ENCODE assay signal across 20 mouse cellular contexts in the genomic region with DNA sequence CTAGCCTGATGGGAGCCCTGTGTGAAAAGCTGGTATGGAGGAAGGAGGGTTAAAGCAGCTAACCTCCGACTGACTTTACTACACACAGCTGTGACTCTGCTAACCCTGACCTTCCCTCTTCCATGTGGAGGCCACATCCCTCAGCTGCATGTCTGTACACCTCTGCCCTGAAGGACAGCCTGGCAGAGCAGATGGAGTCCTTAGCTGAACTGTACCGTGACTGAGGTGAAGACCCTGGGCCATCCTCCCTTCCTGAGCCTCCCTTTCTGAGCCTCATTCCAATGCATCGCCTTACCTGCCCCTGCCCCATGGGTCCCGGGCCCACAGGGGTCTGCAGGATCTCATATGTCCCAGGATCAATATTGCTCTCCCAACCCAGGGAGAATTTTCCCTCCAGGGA. TPM values are rescaled to one million over a fixed set of nuclear protein-coding genes. Genes with fewer than 3 reads are reported as not detected.
DNase-seq lines count a peak whose midpoint lies in the region; ATAC-seq lines count a peak whose summit lies in the region.
"Had no signal": no experiment of that assay in that cellular context is flagged by ENCODE, and none has a peak within 500 bp of the region (broad histone marks: within the 10 kb centered on the region; RNA-seq: fewer than 3 reads in every experiment).

No protein-coding gene starts in this region.

- no peak overlapping the region for H3K27ac ChIP-seq in kidney, embryonic 14.5 days (ENCODE audit: low read depth, low read length)
- H3K27ac ChIP-seq in midbrain, embryonic 13.5 days = peak overlapping the region; percentile 68
- H3K27ac ChIP-seq in midbrain, embryonic 11.5 days (ENCODE audit: low read depth, low read length) = no peak overlapping the region
- peak overlapping the region; percentile 33; the same call in 1 of the 2 replicates for H3K27ac ChIP-seq in hindbrain, embryonic 14.5 days
- H3K27ac ChIP-seq: embryonic facial prominence, embryonic 15.5 days; limb, embryonic 15.5 days; liver, embryonic 15.5 days; stomach, embryonic 15.5 days had no signal

- H3K4me1 ChIP-seq in kidney, embryonic 14.5 days (ENCODE audit: control insufficient read depth, insufficient read depth, low read length) = peaks cover 14% of the 10 kb centered on the region; the same call in 1 of the 2 replicates
- H3K4me1 ChIP-seq in midbrain, embryonic 13.5 days (replicated peaks) = peaks cover 57% of the 10 kb centered on the region
- peaks cover 36% of the 10 kb centered on the region for H3K4me1 ChIP-seq in midbrain, embryonic 11.5 days (ENCODE audit: control insufficient read depth, insufficient read depth, low read length)
- peaks cover 10% of the 10 kb centered on the region; the same call in 1 of the 2 replicates for H3K4me1 ChIP-seq in hindbrain, embryonic 14.5 days (replicated peaks; ENCODE audit: control insufficient read depth, insufficient read depth, low read length)
- H3K4me1 ChIP-seq: embryonic facial prominence, embryonic 15.5 days; limb, embryonic 15.5 days; liver, embryonic 15.5 days; stomach, embryonic 15.5 days had no signal

- H3K4me2 ChIP-seq in kidney, embryonic 14.5 days (replicated peaks; ENCODE audit: low read depth, low read length) = no peak overlapping the region
- H3K4me2 ChIP-seq in midbrain, embryonic 13.5 days (replicated peaks) = no peak overlapping the region; the same call in 1 of the 2 replicates
- no peak overlapping the region for H3K4me2 ChIP-seq in midbrain, embryonic 11.5 days
- H3K4me2 ChIP-seq in hindbrain, embryonic 14.5 days (replicated peaks) = no peak overlapping the region
- H3K4me2 ChIP-seq: embryonic facial prominence, embryonic 15.5 days; limb, embryonic 15.5 days; liver, embryonic 15.5 days; stomach, embryonic 15.5 days had no signal

- no peak overlapping the region for H3K4me3 ChIP-seq in kidney, embryonic 14.5 days (ENCODE audit: low read length)
- no peak overlapping the region for H3K4me3 ChIP-seq in midbrain, embryonic 13.5 days (replicated peaks)
- no peak overlapping the region for H3K4me3 ChIP-seq in midbrain, embryonic 11.5 days (ENCODE audit: low read depth, low read length)
- no peak overlapping the region for H3K4me3 ChIP-seq in hindbrain, embryonic 14.5 days (replicated peaks; ENCODE audit: low read length)
- H3K4me3 ChIP-seq: embryonic facial prominence, embryonic 15.5 days; limb, embryonic 15.5 days; liver, embryonic 15.5 days; stomach, embryonic 15.5 days had no signal

- H3K9me3 ChIP-seq in kidney, embryonic 14.5 days (ENCODE audit: control insufficient read depth, low read length) = no peaks in the 10 kb centered on the region
- H3K9me3 ChIP-seq in midbrain, embryonic 13.5 days = no peaks in the 10 kb centered on the region
- no peaks in the 10 kb centered on the region for H3K9me3 ChIP-seq in midbrain, embryonic 11.5 days (ENCODE audit: control insufficient read depth, low read length)
- no peaks in the 10 kb centered on the region for H3K9me3 ChIP-seq in hindbrain, embryonic 14.5 days (ENCODE audit: control insufficient read depth, low read length)
- H3K9me3 ChIP-seq: embryonic facial prominence, embryonic 15.5 days; limb, embryonic 15.5 days; liver, embryonic 15.5 days; stomach, embryonic 15.5 days had no signal

- no peaks in the 10 kb centered on the region for H3K36me3 ChIP-seq in kidney, embryonic 14.5 days (ENCODE audit: control insufficient read depth, insufficient read depth, low read length)
- H3K36me3 ChIP-seq in midbrain, embryonic 13.5 days = no peaks in the 10 kb centered on the region
- H3K36me3 ChIP-seq in midbrain, embryonic 11.5 days (ENCODE audit: control insufficient read depth, insufficient read depth, low read length) = no peaks in the 10 kb centered on the region
- H3K36me3 ChIP-seq in hindbrain, embryonic 14.5 days (replicated peaks; ENCODE audit: control insufficient read depth, insufficient read depth) = no peaks in the 10 kb centered on the region
- H3K36me3 ChIP-seq: embryonic facial prominence, embryonic 15.5 days; limb, embryonic 15.5 days; liver, embryonic 15.5 days; stomach, embryonic 15.5 days had no signal

- WGBS in kidney, embryonic 14.5 days = 29% methylated on average over 4 of the region's 4 CpGs
- WGBS in midbrain, embryonic 13.5 days = 55% methylated on average over 4 of the region's 4 CpGs
- WGBS in midbrain, embryonic 11.5 days = 60% methylated on average over 4 of the region's 4 CpGs
- 58% methylated on average over 4 of the region's 4 CpGs for WGBS in hindbrain, embryonic 14.5 days

- no peak for DNase-seq in kidney, postnatal 14 days
- no peak for DNase-seq in midbrain, embryonic 11.5 days (ENCODE audit: low spot score, missing footprints)
- no peak for DNase-seq in hindbrain, embryonic 14.5 days (ENCODE audit: low spot score)
- DNase-seq in layer of hippocampus, adult 9-11 months = no peak
- DNase-seq in lung, postnatal 14 days = no peak
- DNase-seq: adrenal gland, postnatal 36 days; B cell, adult 2 months; cerebellum, adult 2 months; cerebellum, postnatal 36 days; gastrocnemius, postnatal 36 days; kidney, adult 11 months; thymus, adult 18-20 months; thymus, postnatal 4 days had no signal

- H3K27me3 ChIP-seq in kidney, embryonic 14.5 days (ENCODE audit: control insufficient read depth, insufficient read depth, low read length) = no peaks in the 10 kb centered on the region; the same call in 1 of the 2 replicates
- peaks cover 31% of the 10 kb centered on the region for H3K27me3 ChIP-seq in midbrain, embryonic 13.5 days
- peaks cover 29% of the 10 kb centered on the region for H3K27me3 ChIP-seq in midbrain, embryonic 11.5 days (ENCODE audit: control insufficient read depth, insufficient read depth, low read length)
- no peaks in the 10 kb centered on the region for H3K27me3 ChIP-seq in hindbrain, embryonic 14.5 days (ENCODE audit: control insufficient read depth, insufficient read depth, low read length)

- H3K9ac ChIP-seq in kidney, embryonic 14.5 days (ENCODE audit: low read depth, low read length) = no peak overlapping the region
- H3K9ac ChIP-seq in midbrain, embryonic 13.5 days (replicated peaks) = no peak overlapping the region
- H3K9ac ChIP-seq in midbrain, embryonic 11.5 days (ENCODE audit: low read length) = no peak overlapping the region; the same call in 1 of the 2 replicates
- H3K9ac ChIP-seq in hindbrain, embryonic 14.5 days = no peak overlapping the region
- H3K9ac ChIP-seq: embryonic facial prominence, embryonic 15.5 days; limb, embryonic 15.5 days; liver, embryonic 15.5 days; stomach, embryonic 15.5 days had no signal

- peak; percentile 32; the same call in 1 of the 2 replicates for ATAC-seq in kidney, embryonic 14.5 days (ENCODE audit: low FRiP score, low TSS enrichment)
- ATAC-seq in midbrain, embryonic 13.5 days = no peak
- no peak for ATAC-seq in midbrain, embryonic 11.5 days (ENCODE audit: low FRiP score)
- no peak for ATAC-seq in hindbrain, embryonic 14.5 days (ENCODE audit: low FRiP score)

RNA-seq across cellular contexts. Expression of a gene that starts 14.9 kb away (rescaled TPM):
- 6.3 and 12.4 TPM in 2 replicates for polyA plus RNA-seq in kidney, embryonic 14.5 days (2014; fragmentation: Nextera tagmentation; extraction: Ambion mirVana)
- 1.2 and 1.3 TPM in 2 replicates for polyA plus RNA-seq in midbrain, embryonic 13.5 days (2015; fragmentation: Nextera tagmentation; extraction: Ambion mirVana)
- 0.04 and 0.14 TPM in 2 replicates for polyA plus RNA-seq in midbrain, embryonic 11.5 days (2014; fragmentation: Nextera tagmentation; extraction: Ambion mirVana)
- polyA plus RNA-seq in hindbrain, embryonic 14.5 days (2014; fragmentation: Nextera tagmentation; extraction: Ambion mirVana) = 2.5 and 3.5 TPM in 2 replicates

RNA-seq across cellular contexts. Expression of a gene that starts 28.8 kb away (rescaled TPM):
- 1.1 and 1.9 TPM in 2 replicates for polyA plus RNA-seq in kidney, embryonic 14.5 days (2014; fragmentation: Nextera tagmentation; extraction: Ambion mirVana)
- polyA plus RNA-seq in midbrain, embryonic 13.5 days (2015; fragmentation: Nextera tagmentation; extraction: Ambion mirVana) = 1.6 and 1.9 TPM in 2 replicates
- 4.9 and 5.5 TPM in 2 replicates for polyA plus RNA-seq in midbrain, embryonic 11.5 days (2014; fragmentation: Nextera tagmentation; extraction: Ambion mirVana)
- polyA plus RNA-seq in hindbrain, embryonic 14.5 days (2014; fragmentation: Nextera tagmentation; extraction: Ambion mirVana) = 1.4 and 2.2 TPM in 2 replicates
- polyA plus RNA-seq: heart, postnatal 0 days had no signal

Comparison
In these comparisons a context has a peak if more than half of its experiments do, and no peak if none do; other contexts are left out.
1. H3K27ac ChIP-seq: peak in midbrain, embryonic 13.5 days (single experiment) and hindbrain, embryonic 14.5 days (single experiment); none in kidney, embryonic 14.5 days (single experiment) and midbrain, embryonic 11.5 days (single experiment).